Mouse (Mus musculus) CH12.LX (cell line): ENCODE data around the gene Fbxw8.

ENCODE experiments used
- CTCF ChIP-seq, 2 experiments: IDR thresholded peaks in 1 of 2; conservative IDR thresholded peaks in 1 of 2; 2 replicates each; pipeline ENCODE4 v1.5.1; 2011 to 2012; ENCODE audit warnings: low read depth in 2 of 2, low read length in 2 of 2, improper control_type of control experiment in 1 of 2, inconsistent platforms in 1 of 2, mild to moderate bottlenecking in 1 of 2, moderate library complexity in 1 of 2
- IRF4 ChIP-seq: IDR thresholded peaks from 2 replicates; pipeline ENCODE4 v1.6.1; 2014; ENCODE audit warnings: low read depth, mild to moderate bottlenecking, inconsistent platforms, low read length, improper control_type of control experiment
- JUND ChIP-seq: conservative IDR thresholded peaks from 2 replicates; pipeline ENCODE4 v1.6.1; 2011; ENCODE audit warnings: low read depth, low read length, improper control_type of control experiment
- MAFK ChIP-seq: IDR thresholded peaks from 2 replicates; pipeline ENCODE4 v1.6.1; 2011; ENCODE audit warnings: low read length, improper control_type of control experiment; ENCODE audit not compliant: insufficient replicate concordance
- MAX ChIP-seq: IDR thresholded peaks from 2 replicates; pipeline ENCODE4 v1.6.1; 2011; ENCODE audit warnings: low read length, improper control_type of control experiment
- MXI1 ChIP-seq: IDR thresholded peaks from 2 replicates; pipeline ENCODE4 v1.6.1; 2011; ENCODE audit warnings: mild to moderate bottlenecking, low read depth, low read length, improper control_type of control experiment
- POLR2A ChIP-seq: IDR thresholded peaks from 2 replicates; pipeline ENCODE4 v1.6.1; 2011; ENCODE audit warnings: low read depth, mild to moderate bottlenecking, improper control_type of control experiment, low read length
- TBP ChIP-seq: conservative IDR thresholded peaks from 2 replicates; pipeline ENCODE4 v1.6.1; 2011; ENCODE audit warnings: low read depth, low read length, improper control_type of control experiment
- UBTF ChIP-seq: IDR thresholded peaks from 2 replicates; pipeline ENCODE4 v1.6.1; 2012; ENCODE audit warnings: low read depth, mild to moderate bottlenecking, inconsistent platforms, low read length, improper control_type of control experiment, moderate library complexity

DNA sequence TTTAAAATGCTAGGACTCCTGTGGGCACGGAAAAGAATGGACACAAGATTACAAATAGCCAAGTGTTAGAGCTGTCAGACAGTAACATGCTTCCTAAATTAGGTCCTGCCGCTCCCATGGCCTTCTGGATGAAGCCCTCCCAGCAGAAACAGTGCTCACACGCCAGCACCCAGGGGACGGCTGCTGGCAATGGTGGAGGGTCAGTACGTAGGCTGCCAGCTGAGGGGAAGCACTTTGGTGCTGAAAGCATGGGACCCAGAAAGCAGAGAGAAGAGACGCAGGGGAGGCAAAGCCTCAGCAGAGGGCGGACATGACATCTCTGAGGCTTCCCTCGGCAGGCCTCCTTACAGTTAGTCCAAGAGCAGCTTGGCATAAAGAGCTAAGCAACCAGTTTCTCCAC, 15.6 kb downstream of the Fbxw8 start:
- TF ChIP-seq MXI1 (no peak), MAX (no peak), JUND (no peak), UBTF (no peak), CTCF (conservative IDR thresholded peaks at IDR 0.05 in 1 of 2, IDR thresholded peaks at IDR 0.05 in 1 of 2; ENCODE audit: low read depth in 2 of 2, low read length in 2 of 2) (no peak), TBP (no peak), MAFK (no peak), POLR2A (no peak), IRF4 (no peak)
